Mouse (Mus musculus): ENCODE data around the gene Ipo7. TPM values are rescaled to one million over a fixed set of nuclear protein-coding genes. Genes with fewer than 3 reads are reported as not detected.
A peak's percentile ranks its signal among the peaks of the same experiment; 100 is the strongest.
"Not testable (repeated sequence)": the region's sequence is repeated elsewhere in the genome, so short reads cannot be mapped to it uniquely, and the experiment has no call there.

The Ipo7 gene
- 43.5 and 44.9 TPM in 2 replicates for polyA plus RNA-seq (2015; fragmentation: Nextera tagmentation; extraction: Ambion mirVana)

DNA sequence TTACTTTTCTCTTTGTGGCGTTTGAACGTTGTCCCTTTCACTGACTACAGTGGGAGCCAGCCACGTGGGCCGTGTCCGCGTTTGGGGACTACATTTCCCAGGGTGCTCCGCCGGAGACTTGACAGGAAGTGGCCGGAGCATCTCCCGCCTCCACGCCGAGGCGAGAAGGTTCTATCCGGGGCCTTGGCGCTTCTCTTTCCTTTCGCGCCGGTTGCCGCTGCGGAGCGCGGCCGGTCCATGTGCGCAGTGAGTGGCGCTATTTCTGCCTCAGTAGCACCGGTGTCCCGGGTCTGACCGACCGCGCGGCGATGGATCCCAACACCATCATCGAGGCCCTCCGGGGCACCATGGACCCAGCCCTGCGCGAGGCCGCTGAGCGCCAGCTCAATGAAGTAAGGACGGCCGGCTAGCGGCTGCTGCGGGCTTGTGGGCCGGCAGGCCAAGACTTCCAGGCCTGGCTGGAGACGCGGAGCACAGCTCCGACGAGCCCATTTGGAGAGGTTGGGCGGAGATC, at the start of gene Ipo7:
TSS of gene Ipo7 (plus strand) at position 158 of the 514 bp plus-strand sequence.
- Histone ChIP-seq H3K36me3 (no peaks in the 10 kb centered on the region), H3K27ac (peak within 1 kb of the TSS; percentile 93), H3K27me3 (no peaks in the 10 kb centered on the region), H3K4me1 (peaks cover 10% of the 10 kb centered on the region; the same call in 1 of the 2 replicates), H3K4me3 (peak within 1 kb of the TSS; percentile 100), H3K4me2 (peak within 1 kb of the TSS; percentile 90), H3K9ac (peak within 1 kb of the TSS; percentile 99), H3K9me3 (no peaks in the 10 kb centered on the region)
- WGBS, result under 1% methylated on average over 48 of the region's 48 CpGs
- peak; percentile 93 for ATAC-seq (ENCODE audit: insufficient number of reproducible peaks, insufficient read depth, low FRiP score, low TSS enrichment, low read depth)

DNA sequence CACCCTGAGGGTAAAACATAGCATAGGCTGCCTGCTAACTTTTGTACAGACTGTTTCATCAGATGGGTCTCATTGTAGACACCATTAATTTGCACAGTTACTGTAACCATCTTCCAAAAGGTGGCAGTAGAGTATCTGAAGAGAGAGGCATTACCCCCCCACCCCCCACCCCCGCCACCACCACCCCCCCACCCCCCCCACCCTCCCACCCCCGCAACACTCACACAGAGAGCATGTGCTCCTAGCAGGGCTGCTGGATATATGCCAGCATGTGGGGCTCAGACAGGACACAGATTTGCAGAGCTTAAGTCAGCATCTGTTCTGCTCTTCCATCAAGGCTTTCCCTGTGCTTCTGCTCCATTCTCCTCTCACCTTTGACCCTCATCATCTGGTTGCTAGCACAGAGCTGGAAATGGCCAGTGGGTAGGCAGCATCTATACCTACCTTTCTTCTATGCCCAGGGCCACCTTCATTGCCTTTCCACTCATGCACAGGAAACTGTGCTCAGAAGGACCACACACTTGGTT, 49.1 kb upstream of the Ipo7 start:
- peak; percentile 79 for ATAC-seq (ENCODE audit: insufficient number of reproducible peaks, insufficient read depth, low FRiP score, low TSS enrichment, low read depth)
- Histone ChIP-seq H3K27me3 (no peaks in the 10 kb centered on the region), H3K4me1 (peaks cover 12% of the 10 kb centered on the region), H3K9ac (no peak overlapping the region), H3K9me3 (no peaks in the 10 kb centered on the region), H3K4me3 (no peak overlapping the region), H3K27ac (peak overlapping the region; percentile 82), H3K36me3 (peaks cover 6% of the 10 kb centered on the region; the same call in 1 of the 2 replicates), H3K4me2 (peak overlapping the region; percentile 14; the same call in 1 of the 2 replicates)
- WGBS, result no CpG with 5 or more reads among the region's 2 CpGs

DNA sequence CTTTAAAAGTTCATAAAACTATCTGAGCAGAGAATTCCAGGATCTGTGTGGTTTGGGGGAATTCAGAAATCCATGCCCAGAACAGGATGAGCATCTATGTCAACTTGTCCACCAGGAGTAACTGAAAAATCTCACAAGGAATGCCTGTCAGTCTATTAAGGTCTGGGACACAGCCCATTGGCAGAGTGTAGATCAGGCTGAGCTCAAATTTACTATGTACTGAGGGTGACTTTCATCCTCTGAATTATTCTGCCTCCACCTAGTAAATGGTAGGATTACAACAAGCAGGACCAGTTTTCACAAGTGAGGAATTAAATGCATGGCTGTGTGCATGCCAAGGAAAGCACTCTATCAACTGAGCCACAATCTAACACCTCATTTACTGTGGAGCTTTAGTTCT, 48.5 kb upstream of the Ipo7 start:
- no peaks in the 10 kb centered on the region for H3K9me3 ChIP-seq
- H3K4me1 ChIP-seq, result peaks cover 12% of the 10 kb centered on the region
- H3K36me3 ChIP-seq, result peaks cover 6% of the 10 kb centered on the region; the same call in 1 of the 2 replicates
- H3K27me3 ChIP-seq, result no peaks in the 10 kb centered on the region
- ATAC-seq (ENCODE audit: insufficient number of reproducible peaks, insufficient read depth, low FRiP score, low TSS enrichment, low read depth), result no peak
- no peak overlapping the region for H3K4me3 ChIP-seq
- H3K9ac ChIP-seq, result no peak overlapping the region
- peak overlapping the region; percentile 82 for H3K27ac ChIP-seq
- H3K4me2 ChIP-seq, result no peak overlapping the region

DNA sequence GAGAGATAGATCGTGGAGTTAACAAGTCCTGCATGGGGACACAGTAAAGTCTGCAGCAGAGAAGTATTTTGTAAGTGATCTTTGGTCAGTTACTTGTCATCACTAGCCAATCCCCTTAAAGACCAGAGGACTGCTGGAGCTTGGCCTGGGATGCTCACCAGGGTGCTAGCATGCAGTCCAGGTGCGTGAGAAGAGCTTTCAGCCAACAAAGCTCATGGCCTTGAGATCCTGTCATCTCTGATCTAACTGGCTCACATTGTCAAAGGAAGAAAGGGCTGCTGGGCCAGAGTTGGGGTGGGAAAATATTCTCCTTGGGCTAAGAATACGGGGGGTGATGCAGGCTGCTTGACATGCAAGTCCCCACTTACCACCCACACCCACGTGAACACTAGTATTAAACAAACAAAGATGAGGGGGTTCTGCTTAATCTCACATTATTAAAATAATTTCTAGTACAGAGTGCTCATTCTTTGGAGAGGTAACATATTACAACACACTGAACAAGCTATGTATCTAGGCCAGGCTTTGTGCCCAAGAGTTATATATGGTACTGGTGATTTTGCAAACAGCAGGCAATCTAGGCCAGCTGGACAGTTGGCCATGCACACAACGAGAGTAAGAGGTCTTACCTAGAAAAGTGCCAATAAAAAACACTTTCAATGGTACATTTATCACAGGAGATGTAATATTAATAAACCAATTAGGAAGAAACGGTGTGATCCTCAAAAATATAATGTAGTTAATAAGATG, 41.9 kb upstream of the Ipo7 start:
- H3K4me3 ChIP-seq, result no peak overlapping the region
- no peaks in the 10 kb centered on the region for H3K27me3 ChIP-seq
- H3K36me3 ChIP-seq, result peaks cover 57% of the 10 kb centered on the region
- H3K4me1 ChIP-seq, result no peaks in the 10 kb centered on the region
- no peak overlapping the region for H3K4me2 ChIP-seq
- WGBS, result 91% methylated on average over 6 of the region's 6 CpGs
- no peak overlapping the region for H3K9ac ChIP-seq
- H3K27ac ChIP-seq, result no peak overlapping the region
- ATAC-seq (ENCODE audit: insufficient number of reproducible peaks, insufficient read depth, low FRiP score, low TSS enrichment, low read depth), result no peak
- H3K9me3 ChIP-seq, result no peaks in the 10 kb centered on the region

DNA sequence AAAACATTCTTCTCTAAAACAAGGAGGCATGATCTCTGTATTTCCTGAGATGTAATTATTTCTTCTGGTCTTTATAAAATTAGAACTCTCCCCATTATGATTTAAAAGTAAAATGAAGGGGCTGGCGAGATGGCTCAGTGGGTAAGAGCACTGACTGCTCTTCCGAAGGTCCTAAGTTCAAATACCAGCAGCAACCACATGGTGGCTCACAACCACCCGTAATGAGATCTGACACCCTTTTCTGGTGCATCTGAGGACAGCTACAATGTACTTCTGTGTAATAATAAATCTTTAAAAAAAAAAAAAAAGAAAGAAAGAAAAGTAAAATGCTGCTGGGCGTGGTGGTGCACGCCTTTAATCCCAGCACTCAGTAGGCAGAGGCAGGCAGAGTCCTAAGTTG, 40.9 kb upstream of the Ipo7 start:
- ATAC-seq (ENCODE audit: insufficient number of reproducible peaks, insufficient read depth, low FRiP score, low TSS enrichment, low read depth); H3K27me3 ChIP-seq; H3K9ac ChIP-seq; H3K4me1 ChIP-seq; H3K4me2 ChIP-seq; H3K9me3 ChIP-seq; H3K4me3 ChIP-seq; H3K27ac ChIP-seq: not testable (repeated sequence)
- H3K36me3 ChIP-seq, result peaks cover 65% of the 10 kb centered on the region
- 72% methylated on average over 5 of the region's 5 CpGs for WGBS

DNA sequence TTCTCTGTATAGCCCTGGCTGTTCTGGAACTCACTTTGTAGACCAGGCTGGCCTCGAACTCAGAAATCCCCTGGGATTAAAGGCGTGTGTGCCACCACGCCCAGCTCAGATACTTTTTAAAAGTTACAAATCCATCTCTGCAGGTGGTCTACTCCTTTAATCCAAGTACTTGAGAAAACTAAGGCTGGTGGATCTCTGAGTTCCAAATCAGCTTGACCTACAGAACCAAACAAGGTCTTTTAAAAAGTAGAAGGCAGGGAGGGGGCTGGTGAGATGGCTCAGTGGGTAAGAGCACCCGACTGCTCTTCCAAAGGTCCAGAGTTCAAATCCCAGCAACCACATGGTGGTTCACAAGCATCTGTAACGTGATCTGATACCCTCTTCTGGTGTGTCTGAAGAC, 33.5 kb upstream of the Ipo7 start:
- not testable (repeated sequence) for H3K9me3 ChIP-seq; H3K27ac ChIP-seq; H3K27me3 ChIP-seq; ATAC-seq (ENCODE audit: insufficient number of reproducible peaks, insufficient read depth, low FRiP score, low TSS enrichment, low read depth); H3K4me1 ChIP-seq
- H3K4me2 ChIP-seq, result peak overlapping the region; percentile 79
- 76% methylated on average over 5 of the region's 5 CpGs for WGBS
- 0 out of 2 replicates have a peak overlapping the region, but pooled peaks have one; percentile 36 for H3K9ac ChIP-seq
- H3K4me3 ChIP-seq, result peak overlapping the region; percentile 56; the same call in 1 of the 2 replicates
- peaks cover 22% of the 10 kb centered on the region for H3K36me3 ChIP-seq

DNA sequence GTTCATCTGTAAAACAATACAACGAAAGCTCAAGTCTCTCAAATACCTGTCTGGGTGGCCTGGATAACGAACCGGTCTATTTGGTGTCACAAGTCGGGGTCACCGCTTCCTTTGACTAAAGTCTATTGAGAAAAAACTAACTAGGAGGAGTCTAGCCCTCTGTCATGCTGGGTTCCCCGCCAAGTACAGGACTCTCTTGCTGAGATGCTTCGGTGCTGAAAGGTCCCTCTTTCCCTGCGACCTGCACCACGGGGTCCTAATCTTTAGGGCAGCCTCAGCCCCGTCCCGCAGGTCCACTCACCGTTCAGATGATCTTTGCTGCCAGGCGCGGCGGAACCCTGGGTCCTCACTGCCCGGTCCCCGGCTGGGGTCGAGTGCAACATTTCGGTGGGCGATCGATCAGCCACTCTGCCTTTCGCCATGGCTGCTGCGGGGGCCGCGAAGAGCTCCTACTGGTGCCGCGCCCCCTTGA, 32.4 kb upstream of the Ipo7 start:
- Histone ChIP-seq H3K4me3 (peak overlapping the region; percentile 56), H3K4me1 (peaks cover 8% of the 10 kb centered on the region), H3K9ac (peak overlapping the region; percentile 80), H3K9me3 (no peaks in the 10 kb centered on the region), H3K36me3 (peaks cover 12% of the 10 kb centered on the region), H3K27me3 (no peaks in the 10 kb centered on the region), H3K27ac (peak overlapping the region; percentile 86), H3K4me2 (peak overlapping the region; percentile 79)
- WGBS, result under 1% methylated on average over 27 of the region's 27 CpGs
- peak; percentile 44; the same call in 1 of the 2 replicates for ATAC-seq (ENCODE audit: insufficient number of reproducible peaks, insufficient read depth, low FRiP score, low TSS enrichment, low read depth)

DNA sequence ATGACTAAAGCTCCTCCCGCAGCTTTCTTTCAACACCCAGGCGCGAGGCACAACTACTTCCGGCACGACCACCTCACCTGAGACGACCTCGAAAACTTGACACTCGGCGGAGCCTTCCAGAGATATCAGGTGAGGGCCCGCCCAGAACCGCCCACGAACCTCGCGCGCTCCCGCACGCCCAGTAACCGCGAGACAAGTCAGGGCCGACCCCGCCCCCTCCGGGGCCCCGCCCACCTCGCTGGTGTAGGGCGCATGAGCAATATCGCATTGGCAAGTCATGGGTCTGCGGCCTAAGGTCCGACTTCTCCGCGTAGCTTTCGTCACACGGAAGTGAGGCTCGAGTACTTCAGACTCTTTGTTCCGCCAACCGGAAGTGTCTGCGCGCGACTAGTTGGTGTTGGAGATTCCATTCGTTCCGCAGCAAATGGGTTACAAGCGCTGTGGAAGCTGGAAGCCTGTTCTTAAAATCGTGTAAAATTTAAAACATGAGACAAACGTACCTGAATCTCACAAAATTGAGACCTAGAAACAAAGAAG, 31.9 kb upstream of the Ipo7 start:
- H3K9me3 ChIP-seq, result no peaks in the 10 kb centered on the region
- under 1% methylated on average over 43 of the region's 43 CpGs for WGBS
- H3K36me3 ChIP-seq, result peaks cover 12% of the 10 kb centered on the region
- H3K27me3 ChIP-seq, result no peaks in the 10 kb centered on the region
- peak overlapping the region; percentile 86 for H3K27ac ChIP-seq
- H3K9ac ChIP-seq, result peak overlapping the region; percentile 80
- H3K4me3 ChIP-seq, result peak overlapping the region; percentile 56
- ATAC-seq (ENCODE audit: insufficient number of reproducible peaks, insufficient read depth, low FRiP score, low TSS enrichment, low read depth), result peak; percentile 98
- H3K4me2 ChIP-seq, result peak overlapping the region; percentile 79
- peaks cover 8% of the 10 kb centered on the region for H3K4me1 ChIP-seq

DNA sequence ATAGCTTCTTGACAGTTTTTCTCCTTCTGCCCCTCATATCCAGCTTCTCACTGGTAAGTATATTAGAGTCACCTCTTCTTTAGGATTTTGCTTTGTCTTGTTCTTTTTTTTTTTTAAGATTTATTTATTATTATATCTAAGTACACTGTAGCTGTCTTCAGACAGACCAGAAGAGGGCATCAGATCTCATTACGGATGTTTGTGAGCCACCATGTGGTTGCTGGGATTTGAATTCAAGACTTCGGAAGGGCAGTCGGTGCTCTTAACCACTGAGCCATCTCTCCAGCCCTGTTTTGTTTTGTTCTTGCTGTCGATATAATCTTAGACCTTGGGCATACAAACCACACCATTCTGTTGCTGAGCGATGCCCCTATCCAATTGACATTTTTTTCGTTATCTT, 31.3 kb upstream of the Ipo7 start, which contains the start of gene Tmem41b:
TSS of gene Tmem41b (minus strand) at position 155 of the 400 bp plus-strand sequence.
- not testable (repeated sequence) for H3K36me3 ChIP-seq; ATAC-seq (ENCODE audit: insufficient number of reproducible peaks, insufficient read depth, low FRiP score, low TSS enrichment, low read depth); H3K27me3 ChIP-seq

DNA sequence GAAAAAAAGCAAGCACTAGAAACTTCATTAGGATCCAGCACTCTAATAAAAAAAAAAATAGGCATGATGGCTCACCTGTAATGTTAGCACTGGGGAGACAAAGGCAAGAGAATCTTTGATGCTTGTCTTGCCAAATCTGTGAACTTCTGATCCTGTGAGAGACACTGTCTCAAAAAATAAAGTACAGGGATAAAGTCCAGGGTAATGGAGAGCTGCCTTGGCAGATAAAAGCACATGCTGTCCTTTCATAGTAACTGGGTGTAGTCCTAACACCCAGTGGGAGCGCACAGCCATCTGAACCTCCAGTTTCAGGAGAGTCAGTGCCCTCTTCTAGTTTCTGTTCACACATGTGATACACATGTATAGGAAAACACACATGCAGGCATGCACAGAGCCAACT, 26.8 kb upstream of the Ipo7 start:
- H3K4me3 ChIP-seq, result no peak overlapping the region
- 91% methylated on average over 1 of the region's 1 CpGs for WGBS
- no peak overlapping the region for H3K27ac ChIP-seq
- H3K9me3 ChIP-seq, result no peaks in the 10 kb centered on the region
- no peak overlapping the region for H3K9ac ChIP-seq
- ATAC-seq (ENCODE audit: insufficient number of reproducible peaks, insufficient read depth, low FRiP score, low TSS enrichment, low read depth), result no peak
- no peak overlapping the region for H3K4me2 ChIP-seq
- H3K36me3 ChIP-seq, result no peaks in the 10 kb centered on the region
- H3K27me3 ChIP-seq, result no peaks in the 10 kb centered on the region
- peaks cover 7% of the 10 kb centered on the region; the same call in 1 of the 2 replicates for H3K4me1 ChIP-seq

More for the DNA sequence above, 31.3 kb upstream of the Ipo7 start, which contains the start of gene Tmem41b:
- WGBS, result 36% methylated on average over 6 of the region's 6 CpGs
- not testable (repeated sequence) for H3K9me3 ChIP-seq, H3K4me1 ChIP-seq
- Histone ChIP-seq H3K4me3 (peak within 1 kb of the TSS; percentile 56), H3K4me2 (peak within 1 kb of the TSS; percentile 79), H3K9ac (peak within 1 kb of the TSS; percentile 80), H3K27ac (peak within 1 kb of the TSS; percentile 86)

DNA sequence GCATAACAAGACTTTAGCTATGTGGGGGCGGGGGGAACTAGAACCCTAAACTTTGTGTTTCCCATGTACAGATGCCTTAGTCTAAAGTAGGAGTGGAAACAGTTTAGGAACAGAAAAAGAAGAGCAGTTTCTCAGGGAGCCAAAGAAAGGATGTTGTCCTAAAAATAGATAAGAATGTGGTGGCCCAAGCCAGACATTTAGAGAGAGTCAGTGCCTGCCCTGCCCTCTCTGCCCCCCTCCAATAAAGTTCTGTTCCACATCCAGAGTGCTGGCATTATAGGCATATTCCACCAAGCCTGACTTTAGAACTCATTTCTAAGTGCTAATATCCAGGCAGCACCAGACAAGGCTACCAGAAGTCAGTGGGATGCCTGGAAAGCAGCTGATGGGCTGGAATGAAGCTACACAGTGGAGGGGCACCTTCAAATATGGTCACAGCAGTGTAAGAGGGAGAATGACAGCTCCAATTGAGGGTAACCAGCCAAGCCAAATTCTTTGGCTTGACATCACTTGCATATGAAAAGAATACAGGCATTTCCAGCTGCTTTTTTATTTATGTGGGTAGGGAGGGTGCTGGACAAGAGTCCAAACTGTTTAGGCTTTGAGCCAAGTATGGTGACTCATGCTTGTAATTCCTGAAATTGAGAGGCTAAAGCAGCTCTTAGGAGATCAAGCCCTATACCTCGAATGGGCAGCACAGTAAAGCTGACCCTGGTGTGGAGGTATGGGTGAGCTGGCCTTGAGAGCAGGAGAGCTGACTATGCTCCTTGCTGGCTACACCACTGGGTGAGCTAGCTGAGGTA, 24.7 kb upstream of the Ipo7 start:
- H3K27me3 ChIP-seq, result no peaks in the 10 kb centered on the region
- peaks cover 7% of the 10 kb centered on the region; the same call in 1 of the 2 replicates for H3K4me1 ChIP-seq
- 0 out of 2 replicates have a peak, but pooled peaks have one; percentile 48 for ATAC-seq (ENCODE audit: insufficient number of reproducible peaks, insufficient read depth, low FRiP score, low TSS enrichment, low read depth)
- no peak overlapping the region for H3K4me3 ChIP-seq
- no peaks in the 10 kb centered on the region for H3K9me3 ChIP-seq
- no peak overlapping the region for H3K4me2 ChIP-seq
- no peaks in the 10 kb centered on the region for H3K36me3 ChIP-seq
- WGBS, result 66% methylated on average over 2 of the region's 2 CpGs
- no peak overlapping the region for H3K27ac ChIP-seq
- H3K9ac ChIP-seq, result peak overlapping the region; percentile 44; the same call in 1 of the 2 replicates
